Mouse (Mus musculus) frontal cortex, postnatal 14 days (tissue): ENCODE results near the gene Wasf2.
"Not testable (repeated sequence)": the region's sequence is repeated elsewhere in the genome, so short reads cannot be mapped to it uniquely, and the experiment has no call there.

ENCODE experiments used
- DNase-seq, 2 experiments: peaks; one replicate each; pipeline ENCODE4 v3.0.0; 2022; ENCODE audit warnings: low spot score in 2 of 2

Gene Wasf2

GRCm38 (mm10) chr4:133096671-133097070 lies 33.6 kb upstream of the Wasf2 start:
- DNase-seq: not testable (repeated sequence)

GRCm38 (mm10) chr4:133101751-133102150 lies 28.6 kb upstream of the Wasf2 start:
- no peak for DNase-seq

DNA sequence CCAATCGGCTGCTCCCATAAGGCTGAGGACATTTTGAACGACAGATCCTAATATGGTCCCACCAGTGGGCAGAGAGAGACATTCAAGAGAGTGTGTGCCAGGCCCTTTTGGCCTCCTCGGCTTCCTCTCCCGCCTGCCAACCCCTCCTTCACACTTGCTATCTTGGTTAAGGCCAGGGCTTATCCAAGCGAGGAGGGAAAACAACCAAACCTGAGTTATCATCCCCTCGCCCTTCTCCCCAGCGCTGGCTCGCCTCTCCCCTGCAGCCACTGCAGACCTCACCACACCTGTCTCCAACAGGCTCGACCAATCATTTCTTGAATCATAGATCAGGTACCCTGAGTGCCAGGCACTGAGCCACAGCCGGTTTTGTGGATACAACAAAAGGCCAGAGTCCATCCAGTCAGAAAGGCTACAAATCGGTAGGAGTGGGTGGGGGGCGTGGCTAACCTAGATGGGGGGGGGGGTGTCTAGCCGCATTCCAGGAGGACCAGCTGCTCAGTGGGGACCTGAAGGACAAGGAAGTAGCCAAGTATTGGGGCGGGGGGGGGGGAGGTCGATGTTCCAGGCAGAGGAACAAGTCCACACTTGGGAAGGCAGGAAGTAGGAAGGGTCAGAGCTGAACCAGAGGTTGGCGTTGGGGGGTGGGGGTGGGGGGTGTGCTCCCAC lies 26.6 kb upstream of the Wasf2 start:
- DNase-seq: no peak

GRCm38 (mm10) chr4:133104194-133104569 lies 26.1 kb upstream of the Wasf2 start:
- no peak for DNase-seq

DNA sequence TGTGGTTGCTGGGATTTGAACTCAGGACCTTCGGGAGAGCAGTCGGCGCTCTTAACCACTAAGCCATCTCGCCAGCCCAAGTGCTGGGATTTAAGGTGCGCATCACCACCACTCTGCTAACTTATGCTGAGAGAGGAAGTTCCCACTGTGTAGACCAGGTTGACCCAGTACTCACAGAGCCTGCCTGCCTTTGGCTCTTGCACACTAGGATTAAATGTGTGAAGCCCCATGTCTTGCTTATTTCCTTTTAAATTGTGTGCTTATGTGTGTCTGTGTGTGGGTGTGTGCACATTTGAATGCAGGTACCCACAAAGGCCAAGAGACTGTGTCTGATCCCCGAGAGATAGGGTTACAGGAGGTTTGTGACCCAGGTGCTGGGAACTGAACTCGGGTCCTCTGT lies 23.6 kb upstream of the Wasf2 start:
- no peak for DNase-seq

DNA sequence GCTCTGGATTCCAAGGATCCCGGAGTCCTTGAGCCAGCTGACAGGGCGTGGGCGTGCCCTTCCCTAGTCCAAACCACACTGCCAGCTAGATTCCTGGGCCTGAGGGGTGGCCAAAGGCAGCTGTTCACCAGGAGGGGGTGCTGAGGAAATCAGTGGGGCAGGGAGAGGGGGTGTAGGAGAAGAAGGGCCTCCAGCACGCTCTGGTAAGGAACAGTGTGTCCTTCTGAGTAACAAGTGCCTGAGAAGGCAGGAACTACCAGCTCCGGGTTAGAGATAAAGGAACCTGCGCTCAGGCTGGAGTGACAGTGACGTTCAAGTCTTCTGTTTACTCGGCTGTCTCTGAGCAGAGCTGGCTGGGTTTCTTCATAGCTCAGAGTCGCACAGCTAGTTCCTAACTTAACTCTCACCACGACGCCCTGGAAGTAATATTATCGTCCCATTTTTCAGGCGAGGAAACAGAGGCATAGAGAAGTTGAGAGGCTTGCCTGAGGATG lies 22.5 kb upstream of the Wasf2 start:
- no peak for DNase-seq

DNA sequence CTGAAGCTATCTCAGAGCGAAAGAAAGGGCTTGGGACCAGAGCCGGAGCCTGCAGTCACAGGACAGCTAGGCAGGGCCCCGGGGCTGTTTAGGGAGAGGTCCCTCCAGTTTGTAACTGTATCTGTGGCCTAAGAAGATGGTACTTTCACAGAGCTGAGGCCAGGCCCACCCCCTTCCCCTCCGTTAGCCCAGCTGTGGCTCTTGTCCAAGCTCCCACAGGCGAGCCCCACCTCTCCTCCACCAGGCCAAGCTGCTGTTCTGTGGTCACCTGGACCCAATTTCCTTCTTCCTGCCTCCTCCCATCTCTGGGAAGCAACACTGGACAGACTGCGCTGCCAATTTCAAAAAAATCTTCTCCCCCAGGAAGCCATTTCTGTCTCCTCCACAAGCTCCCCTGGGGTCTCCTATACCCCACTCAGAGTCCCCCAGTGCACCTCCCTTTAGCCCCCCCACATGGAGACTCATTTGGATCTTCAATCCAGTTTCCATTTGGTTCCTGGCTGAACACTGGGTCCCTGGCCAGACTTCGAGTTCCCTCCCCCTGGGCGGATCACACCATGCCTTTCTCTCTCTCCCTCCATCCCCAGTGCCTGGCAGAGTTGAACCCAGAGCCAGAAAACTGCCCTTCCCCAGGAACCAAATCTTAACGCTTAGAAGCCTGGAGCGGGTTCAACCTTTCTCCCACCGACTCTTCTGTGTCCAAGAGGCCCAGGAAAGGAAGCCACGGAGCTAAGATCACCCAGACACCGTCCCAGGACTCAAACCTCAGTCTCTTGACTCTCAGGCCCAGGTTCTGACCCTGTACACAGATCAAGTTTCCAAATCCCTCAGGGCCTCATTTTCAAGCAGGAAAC lies 21.6 kb upstream of the Wasf2 start:
- no peak for DNase-seq

DNA sequence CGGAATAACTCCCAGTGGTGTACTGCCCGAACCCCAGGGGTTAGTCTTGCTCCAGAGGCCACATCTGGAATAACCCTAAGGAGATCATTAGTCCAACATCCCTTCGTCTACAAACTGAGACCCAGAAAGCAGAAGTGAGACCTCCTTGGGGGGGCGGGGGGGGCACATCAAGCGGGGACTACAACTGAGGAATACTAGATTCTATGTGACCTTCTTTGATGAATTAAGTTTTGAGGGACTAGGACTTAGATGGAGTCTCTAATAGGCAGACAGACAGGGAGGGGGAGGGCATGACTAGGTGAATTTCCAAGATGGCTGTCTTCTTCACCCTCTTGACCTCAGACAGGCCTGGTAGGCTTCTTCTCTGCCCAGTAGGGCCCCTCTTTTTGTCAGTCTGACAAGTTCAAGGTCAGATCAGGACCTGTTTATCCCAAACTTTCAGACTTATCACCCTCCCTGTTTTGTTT lies 20.9 kb upstream of the Wasf2 start:
- DNase-seq: no peak

DNA sequence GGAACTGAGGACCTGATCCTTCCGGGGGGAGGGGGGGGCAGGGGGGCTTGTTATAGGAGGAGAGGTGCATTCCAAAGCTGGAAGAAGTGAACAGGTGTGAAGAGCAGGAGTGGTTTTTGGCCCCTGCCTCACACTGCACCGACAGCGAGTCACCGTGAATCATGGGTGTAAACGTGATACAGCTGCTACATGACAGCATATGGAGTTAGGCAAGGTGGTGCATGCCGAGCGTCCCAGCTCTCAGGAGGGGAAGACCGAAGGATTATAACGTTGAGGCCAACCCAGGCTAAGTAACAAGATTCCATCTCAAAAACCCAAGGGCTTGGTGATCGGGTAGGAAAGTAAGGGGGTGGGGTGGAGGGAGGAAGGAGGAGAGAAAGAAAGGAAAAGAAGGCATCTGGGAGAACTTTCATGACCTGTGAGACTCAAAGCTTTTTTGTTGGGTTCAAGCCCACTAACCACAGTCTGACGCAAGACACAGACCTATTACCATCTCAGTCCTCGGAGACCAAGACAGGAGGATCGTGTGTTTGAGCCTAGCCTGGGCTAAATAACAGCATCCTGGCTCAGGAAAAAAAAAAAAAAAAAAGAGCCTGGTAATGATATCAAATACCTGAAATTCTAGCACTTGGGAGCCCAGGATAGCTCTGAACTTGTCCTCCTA lies 18.0 kb upstream of the Wasf2 start:
- DNase-seq: no peak

- DNase-seq: no peak
Observed at GRCm38 (mm10) chr4:133113351-133113882, 16.9 kb upstream of the Wasf2 start.

DNA sequence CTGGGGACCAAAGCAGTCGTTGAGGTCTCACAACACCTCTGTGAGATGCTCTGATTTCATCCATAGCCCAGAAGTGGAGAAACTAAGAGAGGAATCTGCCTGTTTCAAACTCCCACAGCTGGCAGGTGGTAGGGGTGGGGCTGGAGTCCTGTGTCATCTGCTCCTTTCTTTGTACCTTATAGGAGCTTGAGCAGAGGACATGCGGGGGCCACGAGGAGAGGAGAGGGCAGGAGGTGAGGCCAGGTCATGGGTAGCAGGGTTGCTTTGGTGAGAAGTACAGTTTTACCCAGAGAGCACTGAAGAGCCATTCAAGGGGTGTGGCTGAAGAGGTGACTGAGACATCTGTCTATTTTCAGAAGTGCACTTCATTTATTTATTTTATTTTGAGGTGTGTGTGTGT lies 15.5 kb upstream of the Wasf2 start:
- no peak for DNase-seq

GRCm38 (mm10) chr4:133115721-133116429 lies 14.4 kb upstream of the Wasf2 start:
- DNase-seq: no peak

GRCm38 (mm10) chr4:133116756-133117470 lies 13.4 kb upstream of the Wasf2 start:
- DNase-seq: no peak

GRCm38 (mm10) chr4:133117556-133118411 lies 12.5 kb upstream of the Wasf2 start:
- no peak for DNase-seq

- DNase-seq: no peak
Observed at GRCm38 (mm10) chr4:133118775-133119375, 11.4 kb upstream of the Wasf2 start.

DNA sequence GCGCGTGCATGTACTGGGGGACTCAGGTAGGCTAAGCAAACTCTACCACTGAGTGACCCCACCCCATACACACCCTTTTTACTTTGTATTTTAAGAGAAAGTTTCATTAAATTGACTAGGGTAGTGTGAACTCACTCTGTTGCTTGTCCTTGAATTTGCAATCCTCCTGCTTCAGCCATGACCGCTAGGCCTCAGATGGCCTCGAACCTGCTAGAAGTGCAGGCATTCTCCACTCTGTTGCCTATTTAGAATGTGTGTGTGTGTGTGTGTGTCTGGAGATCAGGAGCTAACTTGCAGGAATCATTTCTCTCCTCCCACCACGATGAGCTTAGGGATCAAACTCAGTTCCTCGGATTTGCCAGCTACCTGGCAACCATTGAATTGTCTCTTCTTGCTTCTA lies 10.7 kb upstream of the Wasf2 start:
- no peak for DNase-seq

DNA sequence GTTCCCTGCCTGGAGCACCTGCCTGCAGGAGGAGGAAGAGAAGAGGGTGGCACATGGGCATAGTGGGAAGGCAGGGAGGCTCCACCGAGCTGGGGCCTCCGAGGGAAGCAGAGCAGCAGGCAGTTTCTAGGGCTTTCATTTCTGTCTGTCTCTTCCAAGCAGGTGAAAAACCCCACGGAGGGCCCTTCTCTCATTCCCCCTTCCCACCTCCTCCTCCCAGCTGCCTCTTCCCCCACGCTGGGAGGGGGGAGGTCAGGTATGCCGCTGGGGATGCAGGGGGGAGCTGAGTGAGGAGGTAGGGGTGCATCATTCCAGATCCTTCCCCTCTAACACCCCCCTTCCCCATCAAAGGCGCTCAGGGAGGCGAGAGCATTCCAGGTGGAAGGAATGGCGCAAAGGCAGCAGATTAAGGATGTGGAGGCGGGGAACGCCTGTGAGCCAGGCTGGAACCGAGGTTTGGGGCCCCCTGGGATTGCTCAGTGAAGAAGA lies 9.4 kb upstream of the Wasf2 start:
- DNase-seq: no peak

DNA sequence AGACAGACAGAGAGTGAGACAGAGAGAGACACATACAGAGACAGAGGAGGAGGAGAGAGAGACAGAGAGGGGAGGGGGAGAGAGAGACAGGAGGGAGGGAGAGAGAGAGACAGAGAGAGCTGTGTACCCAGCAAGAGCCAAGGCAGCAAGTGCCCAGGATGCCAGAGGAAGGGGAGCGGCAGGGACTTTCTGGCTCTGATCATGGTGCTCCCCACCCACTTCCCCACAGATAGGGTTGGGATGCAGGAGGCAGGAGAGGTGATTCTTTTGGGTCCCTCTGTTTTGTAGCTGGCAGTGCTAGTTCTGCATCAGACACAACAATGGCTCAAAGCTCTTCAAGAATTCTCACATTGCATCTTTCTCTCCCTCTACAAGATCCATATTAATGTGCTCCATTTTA lies 8.9 kb upstream of the Wasf2 start:
- no peak for DNase-seq

GRCm38 (mm10) chr4:133121974-133122637 lies 8.2 kb upstream of the Wasf2 start:
- DNase-seq: no peak
